Mouse (Mus musculus) forebrain, postnatal 0 days (tissue): ENCODE measurements at regions not wholly inside any gene's neighbourhood (a gene's known extent, or its start where the extent isn't known, plus 50 kb on each side); places are given as distances from the start of the nearest gene placed in this dataset.

Experiments used
- ATAC-seq: fragments of 200-750 bp; cut with Nextera tagmentation; 2 replicates; pipeline ENCODE4 v1.8.0; 2017; ENCODE audit warnings: mild to moderate bottlenecking, moderate library complexity
- DNase-seq: peaks from one replicate; pipeline ENCODE4 v3.0.0-alpha.2; 2015
- H3K27ac ChIP-seq: fragments of 300-500 bp; sonication (generic); 2 replicates; pipeline ENCODE4 v1.5.1; 2014; ENCODE audit warnings: low read depth, mild to moderate bottlenecking, antibody characterized with exemption, low read length, moderate library complexity, mixed read lengths
- H3K27me3 ChIP-seq: fragments of 300-500 bp; sonication (generic); 2 replicates; pipeline ENCODE4 v1.6.1; 2014; ENCODE audit warnings: mild to moderate bottlenecking, low read length, mixed read lengths; ENCODE audit not compliant: insufficient read depth
- H3K36me3 ChIP-seq: fragments of 300-500 bp; sonication (generic); 2 replicates; pipeline ENCODE4 v1.6.1; 2014; ENCODE audit warnings: mild to moderate bottlenecking, moderate library complexity; ENCODE audit not compliant: insufficient read depth
- H3K4me1 ChIP-seq: fragments of 300-500 bp; sonication (generic); 2 replicates; pipeline ENCODE4 v1.6.1; 2014; ENCODE audit warnings: antibody characterized with exemption; ENCODE audit not compliant: insufficient read depth
- H3K4me2 ChIP-seq: fragments of 300-500 bp; sonication (generic); 2 replicates; pipeline ENCODE4 v1.6.1; 2014; ENCODE audit warnings: low read depth, mild to moderate bottlenecking, moderate library complexity
- H3K4me3 ChIP-seq: fragments of 300-500 bp; sonication (generic); 2 replicates; pipeline ENCODE4 v1.5.1; 2014; ENCODE audit warnings: low read depth, low read length, mixed read lengths
- H3K9ac ChIP-seq: fragments of 300-500 bp; sonication (generic); 2 replicates; pipeline ENCODE4 v1.6.1; 2014; ENCODE audit warnings: mild to moderate bottlenecking
- H3K9me3 ChIP-seq: fragments of 300-500 bp; sonication (generic); 2 replicates; pipeline ENCODE4 v1.6.1; 2016; ENCODE audit warnings: low read length
- CTCF ChIP-seq: sonication (generic); IDR thresholded peaks from 2 replicates; pipeline ENCODE4 v1.5.1; 2016; ENCODE audit warnings: antibody characterized with exemption, control low read depth, low read depth
- WGBS: fragments of 180-500 bp; shearing (Covaris S2); extraction: QIAGEN DNeasy Blood & Tissue Kit; methylation state at CpG from one replicate; pipeline ENCODE4 v1.1.7; 2014; 5-methylcytosine and 5-hydroxymethylcytosine counted together

- Histone ChIP-seq H3K4me2 (no peak overlapping the region), H3K27ac (no peak overlapping the region), H3K9me3 (no peaks in the 10 kb centered on the region), H3K27me3 (no peaks in the 10 kb centered on the region), H3K9ac (no peak overlapping the region), H3K36me3 (no peaks in the 10 kb centered on the region), H3K4me3 (no peak overlapping the region), H3K4me1 (peaks cover 8% of the 10 kb centered on the region; the same call in 1 of the 2 replicates)
- no peak for ATAC-seq
- peak; percentile 67 for DNase-seq
- no peak for TF ChIP-seq CTCF
Measured at GRCm38 (mm10) chr12:27673404-27673803, 331.0 kb upstream of the Sox11 start.

GRCm38 (mm10) chr12:27670650-27671084, 328.3 kb upstream of the Sox11 start:
- no peaks in the 10 kb centered on the region for H3K36me3 ChIP-seq
- 0 out of 2 replicates have a peak overlapping the region, but pooled peaks have one; percentile 23 for H3K4me2 ChIP-seq
- H3K9ac ChIP-seq = no peak overlapping the region
- no peaks in the 10 kb centered on the region for H3K9me3 ChIP-seq
- no peak overlapping the region for H3K4me3 ChIP-seq
- H3K27me3 ChIP-seq = no peaks in the 10 kb centered on the region
- ATAC-seq = peak; percentile 54
- peak overlapping the region; percentile 67; the same call in 1 of the 2 replicates for H3K27ac ChIP-seq
- H3K4me1 ChIP-seq = peaks cover 8% of the 10 kb centered on the region; the same call in 1 of the 2 replicates
- WGBS = 10% methylated on average over 9 of the region's 9 CpGs
- DNase-seq = peak; percentile 39
- TF ChIP-seq CTCF = no peak

DNA sequence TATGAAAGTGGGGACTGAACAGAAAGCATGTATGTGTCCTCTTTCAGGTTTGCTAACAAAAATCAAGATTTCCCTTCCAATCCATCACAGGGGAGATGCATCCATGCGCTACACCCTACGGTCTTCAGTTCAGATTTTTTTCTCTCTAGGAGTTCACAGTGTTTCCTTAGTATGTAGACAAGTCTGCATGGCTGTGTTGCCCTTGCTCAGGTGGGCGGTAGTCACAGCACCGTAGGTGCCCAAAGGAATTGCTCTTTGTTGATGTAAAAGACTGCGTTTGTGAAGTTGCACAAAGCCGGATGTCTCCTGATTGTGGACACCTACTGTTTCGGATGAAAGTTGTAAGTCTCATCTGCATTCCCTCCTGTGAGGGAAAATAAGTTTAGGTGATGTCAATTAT, 327.8 kb upstream of the Sox11 start:
- Histone ChIP-seq H3K9me3 (no peaks in the 10 kb centered on the region), H3K4me1 (peaks cover 8% of the 10 kb centered on the region; the same call in 1 of the 2 replicates), H3K27me3 (no peaks in the 10 kb centered on the region), H3K9ac (no peak overlapping the region; the same call in 1 of the 2 replicates), H3K36me3 (no peaks in the 10 kb centered on the region), H3K27ac (peak overlapping the region; percentile 67; the same call in 1 of the 2 replicates), H3K4me2 (peak overlapping the region; percentile 23; the same call in 1 of the 2 replicates), H3K4me3 (no peak overlapping the region)
- ATAC-seq (no peak), DNase-seq (peak; percentile 20)
- TF ChIP-seq CTCF = no peak
- WGBS = 36% methylated on average over 7 of the region's 7 CpGs

DNA sequence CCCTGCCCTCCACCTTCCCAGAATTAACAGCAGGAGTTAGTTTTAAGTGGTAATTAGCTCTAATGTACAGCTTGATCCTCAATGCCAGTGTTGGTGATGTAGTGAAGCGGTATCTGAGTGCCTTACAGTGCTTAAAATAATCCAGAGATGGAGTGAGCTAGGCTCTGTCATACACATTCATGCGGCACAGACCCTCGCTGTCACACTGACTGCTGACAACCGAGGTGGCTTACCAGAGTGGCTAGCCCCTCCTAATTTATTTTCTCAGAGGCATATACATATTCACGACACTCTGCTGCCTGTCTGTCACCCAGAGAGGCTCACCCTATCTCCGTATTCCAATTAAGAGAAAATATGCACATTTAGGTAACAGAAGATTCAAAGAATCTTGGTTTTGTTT, 327.2 kb upstream of the Sox11 start:
- Histone ChIP-seq H3K4me2 (no peak overlapping the region), H3K27ac (peak overlapping the region; percentile 67), H3K4me1 (peaks cover 8% of the 10 kb centered on the region; the same call in 1 of the 2 replicates), H3K36me3 (no peaks in the 10 kb centered on the region), H3K4me3 (no peak overlapping the region), H3K27me3 (no peaks in the 10 kb centered on the region), H3K9ac (peak overlapping the region; percentile 18; the same call in 1 of the 2 replicates), H3K9me3 (no peaks in the 10 kb centered on the region)
- DNase-seq (peak; percentile 62), ATAC-seq (peak; percentile 95)
- 22% methylated on average over 6 of the region's 6 CpGs for WGBS
- TF ChIP-seq CTCF = no peak

- Histone ChIP-seq H3K36me3 (no peaks in the 10 kb centered on the region), H3K27ac (no peak overlapping the region), H3K9ac (no peak overlapping the region), H3K4me1 (peaks cover 8% of the 10 kb centered on the region; the same call in 1 of the 2 replicates), H3K4me2 (no peak overlapping the region), H3K4me3 (no peak overlapping the region), H3K9me3 (no peaks in the 10 kb centered on the region), H3K27me3 (no peaks in the 10 kb centered on the region)
- no peak for DNase-seq
- no peak for TF ChIP-seq CTCF
- ATAC-seq = no peak
- 91% methylated on average over 2 of the region's 2 CpGs for WGBS
Measured at GRCm38 (mm10) chr12:27666456-27666855, 324.1 kb upstream of the Sox11 start.

GRCm38 (mm10) chr12:27663126-27663525, 320.8 kb upstream of the Sox11 start:
- Histone ChIP-seq H3K9ac (no peak overlapping the region), H3K4me1 (no peaks in the 10 kb centered on the region), H3K4me3 (no peak overlapping the region), H3K27me3 (no peaks in the 10 kb centered on the region), H3K36me3 (no peaks in the 10 kb centered on the region), H3K27ac (no peak overlapping the region), H3K4me2 (no peak overlapping the region), H3K9me3 (no peaks in the 10 kb centered on the region)
- TF ChIP-seq CTCF = no peak
- DNase-seq (no peak), ATAC-seq (no peak)
- 90% methylated on average over 4 of the region's 4 CpGs for WGBS

- Histone ChIP-seq H3K9me3 (no peaks in the 10 kb centered on the region), H3K4me1 (no peaks in the 10 kb centered on the region), H3K9ac (no peak overlapping the region), H3K4me2 (no peak overlapping the region), H3K4me3 (no peak overlapping the region), H3K27me3 (no peaks in the 10 kb centered on the region), H3K36me3 (no peaks in the 10 kb centered on the region), H3K27ac (no peak overlapping the region)
- DNase-seq (no peak), ATAC-seq (no peak)
- no peak for TF ChIP-seq CTCF
- 84% methylated on average over 5 of the region's 5 CpGs for WGBS
Measured at GRCm38 (mm10) chr12:27662723-27663122, 320.3 kb upstream of the Sox11 start.

DNA sequence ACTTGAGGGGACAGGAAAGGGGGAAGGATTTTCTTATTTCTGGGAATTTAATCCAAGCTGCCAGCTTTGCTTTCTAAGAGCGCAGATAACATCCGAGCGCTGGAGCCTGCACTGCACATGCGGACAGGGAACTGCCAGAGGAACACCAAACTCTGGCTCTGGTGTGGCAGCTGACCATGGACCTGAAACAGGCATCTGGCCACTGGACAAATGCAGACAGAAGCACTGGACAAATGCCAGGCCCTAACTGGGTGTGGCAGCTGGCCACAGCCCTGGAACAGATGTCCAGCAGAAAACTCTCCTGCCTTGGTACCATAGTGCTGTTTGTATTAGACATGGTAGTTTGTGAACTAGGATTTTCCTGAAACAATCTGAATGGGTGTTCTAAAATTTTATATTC, 315.2 kb upstream of the Sox11 start:
- TF ChIP-seq CTCF = no peak
- 67% methylated on average over 4 of the region's 4 CpGs for WGBS
- H3K4me2 ChIP-seq = no peak overlapping the region
- H3K27me3 ChIP-seq = no peaks in the 10 kb centered on the region
- H3K4me3 ChIP-seq = no peak overlapping the region
- H3K9me3 ChIP-seq = no peaks in the 10 kb centered on the region
- H3K27ac ChIP-seq = no peak overlapping the region
- no peaks in the 10 kb centered on the region for H3K36me3 ChIP-seq
- ATAC-seq = no peak
- no peak overlapping the region for H3K9ac ChIP-seq
- no peaks in the 10 kb centered on the region for H3K4me1 ChIP-seq
- DNase-seq = no peak
